Mouse (Mus musculus): Measurements from ENCODE around the gene Fosl1. TPM values are rescaled to one million over a fixed set of nuclear protein-coding genes. Genes with fewer than 3 reads are reported as not detected.
A peak's percentile ranks its signal among the peaks of the same experiment; 100 is the strongest.

Fosl1 gene
- polyA plus RNA-seq, 1 experiment from 2014 or later = not detected

DNA sequence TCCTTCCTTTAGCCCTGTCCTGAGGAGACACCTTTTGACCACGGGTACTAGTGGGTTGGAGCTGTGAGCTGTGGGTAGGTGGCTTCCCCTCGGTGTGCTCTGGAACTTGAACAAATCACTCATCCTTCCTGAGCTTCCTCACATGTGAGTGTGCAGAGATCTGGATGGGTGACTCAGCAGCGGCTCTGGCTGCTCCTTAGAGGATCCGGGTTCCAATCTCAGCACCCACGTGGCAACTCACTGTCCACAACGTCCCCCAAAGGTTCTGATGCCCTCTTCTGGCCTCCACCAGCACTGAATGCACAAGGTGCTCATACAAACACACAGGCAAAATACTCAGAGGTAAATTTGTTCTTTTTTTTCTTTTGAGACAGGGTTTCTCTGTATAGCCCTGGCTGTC, 4.4 kb downstream of the Fosl1 start:
- no peaks in the 10 kb centered on the region for H3K36me3 ChIP-seq (ENCODE audit: insufficient read depth, low read length)
- no peak for DNase-seq (ENCODE audit: low spot score)
- TF ChIP-seq EP300 (IDR thresholded peaks at IDR 0.05) (no peak), CTCF (IDR thresholded peaks at IDR 0.05) (no peak)
- H3K9ac ChIP-seq (replicated peaks; ENCODE audit: low read depth) = no peak overlapping the region
- no peaks in the 10 kb centered on the region for H3K9me3 ChIP-seq (ENCODE audit: low read length)
- WGBS = 70% methylated on average over 6 of the region's 6 CpGs
- no peak for ATAC-seq
- no peak overlapping the region for H3K27ac ChIP-seq (ENCODE audit: low read length)
- H3K4me1 ChIP-seq (ENCODE audit: insufficient read depth, low read depth, low read length) = peaks cover 17% of the 10 kb centered on the region
- H3K4me3 ChIP-seq (ENCODE audit: low read depth, low read length) = no peak overlapping the region
- H3K27me3 ChIP-seq (replicated peaks; ENCODE audit: insufficient read depth, low read length) = peaks cover 10% of the 10 kb centered on the region
- no peak overlapping the region for H3K4me2 ChIP-seq (replicated peaks; ENCODE audit: low read depth, low read length)

DNA sequence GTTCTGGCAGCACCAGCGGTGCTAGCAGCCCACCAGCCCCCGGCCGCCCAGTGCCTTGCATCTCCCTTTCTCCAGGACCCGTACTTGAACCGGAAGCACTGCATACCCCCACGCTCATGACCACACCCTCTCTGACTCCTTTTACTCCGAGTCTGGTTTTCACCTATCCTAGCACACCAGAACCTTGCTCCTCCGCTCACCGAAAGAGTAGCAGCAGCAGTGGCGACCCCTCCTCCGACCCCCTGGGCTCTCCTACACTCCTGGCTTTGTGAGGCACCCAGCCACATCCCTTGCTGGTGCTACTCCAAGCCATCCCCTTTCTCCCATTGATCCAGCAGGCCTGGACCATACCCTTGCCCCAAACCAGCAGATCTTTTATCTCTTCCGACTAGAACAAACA, 7.7 kb downstream of the Fosl1 start:
- 52% methylated on average over 12 of the region's 12 CpGs for WGBS
- 0 out of 2 replicates have a peak overlapping the region, but pooled peaks have one; percentile 3 for H3K9ac ChIP-seq (replicated peaks; ENCODE audit: low read depth)
- TF ChIP-seq CTCF (IDR thresholded peaks at IDR 0.05) = no peak
- no peak for TF ChIP-seq EP300 (IDR thresholded peaks at IDR 0.05)

DNA sequence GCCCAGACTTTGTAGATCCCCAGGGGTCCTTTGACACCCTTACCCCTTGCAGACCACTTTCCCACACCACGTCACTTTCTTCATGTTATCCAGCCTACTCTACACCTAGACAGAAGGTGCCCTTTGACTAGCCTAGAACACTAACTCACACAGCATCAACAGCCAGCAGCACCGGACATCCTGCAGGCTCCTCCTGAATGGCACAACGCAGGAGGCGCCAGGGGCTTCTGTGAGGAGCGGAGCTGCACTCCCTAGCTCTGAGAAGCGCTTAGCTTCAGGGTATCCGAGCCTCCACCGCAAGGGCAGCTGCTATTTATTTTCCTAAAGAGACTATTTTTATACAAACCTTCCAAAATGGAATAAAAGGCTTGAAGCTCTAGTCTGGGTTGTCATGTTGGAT, 8.2 kb downstream of the Fosl1 start:
- no peak for ATAC-seq
- H3K27me3 ChIP-seq (replicated peaks; ENCODE audit: insufficient read depth, low read length) = no peaks in the 10 kb centered on the region

More for the DNA sequence above, 7.7 kb downstream of the Fosl1 start:
- no peak for ATAC-seq
- no peaks in the 10 kb centered on the region for H3K27me3 ChIP-seq (replicated peaks; ENCODE audit: insufficient read depth, low read length)
- peaks cover 12% of the 10 kb centered on the region for H3K4me1 ChIP-seq (ENCODE audit: insufficient read depth, low read depth, low read length)
- peak overlapping the region; percentile 98 for H3K4me2 ChIP-seq (replicated peaks; ENCODE audit: low read depth, low read length)
- H3K36me3 ChIP-seq (ENCODE audit: insufficient read depth, low read length) = no peaks in the 10 kb centered on the region
- H3K4me3 ChIP-seq (ENCODE audit: low read depth, low read length) = peak overlapping the region; percentile 79
- H3K9me3 ChIP-seq (ENCODE audit: low read length) = no peaks in the 10 kb centered on the region
- no peak overlapping the region for H3K27ac ChIP-seq (ENCODE audit: low read length)
- DNase-seq (ENCODE audit: low spot score) = no peak

DNA sequence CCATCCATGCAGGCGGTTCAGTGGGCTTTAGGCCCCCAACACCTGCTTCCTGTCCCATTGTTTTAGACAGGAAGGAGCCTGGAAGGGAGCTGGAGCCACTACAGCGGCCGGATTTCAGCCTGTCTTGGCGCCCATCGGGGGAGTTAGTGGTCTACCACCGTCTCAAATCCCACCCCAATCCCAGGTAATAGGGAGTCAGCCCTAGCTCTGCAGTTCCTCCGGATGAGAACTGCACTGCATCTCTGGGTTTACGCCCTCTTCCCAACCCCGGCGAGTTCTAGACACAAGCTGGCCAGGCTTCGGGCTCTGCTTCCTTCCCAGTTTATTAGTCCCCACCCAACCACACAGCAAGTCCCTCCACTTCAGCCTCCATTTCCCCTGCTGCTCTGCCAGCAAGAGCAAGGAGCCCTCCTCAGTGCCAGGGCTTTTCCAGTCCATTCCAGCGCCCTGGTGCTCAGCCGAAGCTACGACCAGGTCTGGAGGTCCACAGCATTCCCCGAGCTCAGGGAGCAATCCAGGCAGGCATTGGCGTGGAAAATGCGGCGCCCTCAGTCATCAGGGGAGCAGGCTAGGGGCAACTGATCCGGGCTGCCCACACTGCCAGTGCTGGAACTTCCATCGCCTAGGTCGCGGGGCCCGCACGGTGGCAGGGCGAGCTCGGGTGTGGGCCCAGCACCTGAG, 9.0 kb downstream of the Fosl1 start:
- peak; percentile 55 for TF ChIP-seq EP300 (IDR thresholded peaks at IDR 0.05)
- TF ChIP-seq CTCF (IDR thresholded peaks at IDR 0.05) = no peak
- WGBS = 1% methylated on average over 26 of the region's 26 CpGs
- Histone ChIP-seq H3K4me1 (ENCODE audit: insufficient read depth, low read depth, low read length) (peaks cover 13% of the 10 kb centered on the region), H3K9ac (replicated peaks; ENCODE audit: low read depth) (peak overlapping the region; percentile 74), H3K27me3 (replicated peaks; ENCODE audit: insufficient read depth, low read length) (no peaks in the 10 kb centered on the region), H3K9me3 (ENCODE audit: low read length) (no peaks in the 10 kb centered on the region), H3K4me2 (replicated peaks; ENCODE audit: low read depth, low read length) (peak overlapping the region; percentile 98), H3K4me3 (ENCODE audit: low read depth, low read length) (peak overlapping the region; percentile 79), H3K36me3 (ENCODE audit: insufficient read depth, low read length) (no peaks in the 10 kb centered on the region), H3K27ac (ENCODE audit: low read length) (peak overlapping the region; percentile 92)
- DNase-seq (ENCODE audit: low spot score) (peak; percentile 44), ATAC-seq (peak; percentile 31)

More for the DNA sequence above, 8.2 kb downstream of the Fosl1 start:
- H3K4me3 ChIP-seq (ENCODE audit: low read depth, low read length) = peak overlapping the region; percentile 79
- peaks cover 13% of the 10 kb centered on the region for H3K4me1 ChIP-seq (ENCODE audit: insufficient read depth, low read depth, low read length)
- 48% methylated on average over 8 of the region's 8 CpGs for WGBS
- H3K4me2 ChIP-seq (replicated peaks; ENCODE audit: low read depth, low read length) = peak overlapping the region; percentile 98
- H3K9ac ChIP-seq (replicated peaks; ENCODE audit: low read depth) = 0 out of 2 replicates have a peak overlapping the region, but pooled peaks have one; percentile 74
- no peak for TF ChIP-seq EP300 (IDR thresholded peaks at IDR 0.05)
- no peak for TF ChIP-seq CTCF (IDR thresholded peaks at IDR 0.05)
- H3K9me3 ChIP-seq (ENCODE audit: low read length) = no peaks in the 10 kb centered on the region
- H3K36me3 ChIP-seq (ENCODE audit: insufficient read depth, low read length) = no peaks in the 10 kb centered on the region
- H3K27ac ChIP-seq (ENCODE audit: low read length) = peak overlapping the region; percentile 92
- DNase-seq (ENCODE audit: low spot score) = no peak

DNA sequence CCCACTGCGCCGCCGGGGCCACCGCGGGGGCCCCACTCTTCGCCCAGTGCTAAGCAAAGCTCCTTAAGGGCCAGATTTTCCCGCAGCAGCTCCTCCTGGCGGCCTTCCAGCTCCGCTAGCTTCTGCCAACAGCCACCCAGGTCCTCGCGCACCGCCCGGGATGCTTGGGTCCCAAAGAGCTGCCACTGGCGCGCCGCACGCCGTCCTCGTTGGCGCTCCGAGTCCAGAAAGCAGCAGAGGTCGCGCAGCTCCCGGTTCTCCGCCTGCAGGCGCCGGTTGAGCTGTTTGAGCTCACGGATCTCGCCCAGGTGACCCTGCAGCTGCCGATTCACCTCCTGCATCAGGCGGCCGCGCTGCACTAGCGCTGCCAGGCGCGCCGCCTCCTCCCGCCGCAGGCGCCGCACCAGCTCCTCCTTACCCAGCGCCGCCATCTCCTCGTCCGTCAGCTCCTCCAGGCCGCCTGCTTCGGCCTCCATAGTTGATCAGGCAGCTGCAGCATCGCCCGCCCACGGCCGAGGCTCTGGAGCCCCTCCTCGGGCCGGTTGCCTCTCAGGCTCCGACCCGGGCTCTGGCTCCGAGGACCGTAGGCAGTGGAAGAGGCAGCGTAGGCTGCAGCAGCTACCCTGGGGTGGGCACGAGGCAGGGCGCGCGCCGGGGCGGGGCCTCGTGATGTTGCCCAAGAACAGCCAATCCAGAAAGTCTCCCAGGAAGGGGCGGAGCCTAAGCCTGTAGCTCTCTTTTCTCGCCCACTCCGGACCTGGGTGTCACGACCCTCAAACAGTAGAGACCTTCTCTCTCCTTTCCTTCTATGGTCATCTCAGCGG, 9.8 kb downstream of the Fosl1 start:
- peak overlapping the region; percentile 79 for H3K4me3 ChIP-seq (ENCODE audit: low read depth, low read length)
- H3K36me3 ChIP-seq (ENCODE audit: insufficient read depth, low read length) = no peaks in the 10 kb centered on the region
- H3K4me1 ChIP-seq (ENCODE audit: insufficient read depth, low read depth, low read length) = peaks cover 13% of the 10 kb centered on the region
- ATAC-seq (peak; percentile 92), DNase-seq (ENCODE audit: low spot score) (peak; percentile 97)
- peak overlapping the region; percentile 98 for H3K4me2 ChIP-seq (replicated peaks; ENCODE audit: low read depth, low read length)
- peak overlapping the region; percentile 74 for H3K9ac ChIP-seq (replicated peaks; ENCODE audit: low read depth)
- TF ChIP-seq CTCF (IDR thresholded peaks at IDR 0.05) (peak; percentile 35), EP300 (IDR thresholded peaks at IDR 0.05) (no peak)
- H3K27ac ChIP-seq (ENCODE audit: low read length) = peak overlapping the region; percentile 92
- H3K27me3 ChIP-seq (replicated peaks; ENCODE audit: insufficient read depth, low read length) = no peaks in the 10 kb centered on the region
- no peaks in the 10 kb centered on the region for H3K9me3 ChIP-seq (ENCODE audit: low read length)
- WGBS = under 1% methylated on average over 63 of the region's 70 CpGs

DNA sequence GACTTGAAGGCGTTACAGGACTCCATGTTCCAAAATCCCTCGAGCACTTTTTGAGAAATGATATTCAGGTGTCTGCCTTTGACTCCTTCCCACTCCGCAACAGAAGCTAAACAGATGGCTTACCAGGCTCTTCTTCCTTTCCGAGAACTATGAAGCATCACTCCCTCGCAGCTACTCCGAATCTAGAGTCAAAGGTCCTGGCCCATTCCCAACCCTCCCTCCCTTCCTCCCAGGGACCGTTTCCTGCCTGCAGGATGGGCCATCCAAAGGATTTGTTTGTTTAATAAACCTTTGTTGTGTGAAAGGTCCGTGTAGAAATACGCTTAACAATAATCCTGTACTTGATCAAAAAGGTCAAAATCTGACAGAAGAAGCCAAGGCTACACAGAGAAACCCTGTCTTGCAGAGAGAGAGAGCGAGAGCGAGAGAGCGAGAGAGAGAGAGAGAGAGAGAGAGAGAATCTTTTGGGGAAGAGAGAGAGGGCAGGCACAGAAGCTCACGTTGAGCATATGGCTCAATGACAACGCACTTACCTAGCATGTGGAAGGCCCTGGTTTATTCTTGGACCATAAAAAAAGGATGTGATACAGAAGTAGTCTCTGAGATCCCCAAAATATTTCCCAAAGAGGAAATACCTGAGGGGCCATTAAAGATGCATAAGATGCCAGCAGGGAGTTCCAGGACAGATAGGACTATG, 10.5 kb downstream of the Fosl1 start, which contains the start of gene Ccdc85b:
Ccdc85b (minus strand) TSS at position 149 of the 697 bp plus-strand sequence.
- peak; percentile 30 for ATAC-seq
- H3K27ac ChIP-seq (ENCODE audit: low read length) = peak within 1 kb of the TSS; percentile 92
- TF ChIP-seq CTCF (IDR thresholded peaks at IDR 0.05) = no peak
- TF ChIP-seq EP300 (IDR thresholded peaks at IDR 0.05) = peak; percentile 59; the same call in 1 of the 2 replicates

More for the DNA sequence above, 10.5 kb downstream of the Fosl1 start, which contains the start of gene Ccdc85b:
- H3K36me3 ChIP-seq (ENCODE audit: insufficient read depth, low read length) = no peaks in the 10 kb centered on the region; the same call in 1 of the 2 replicates
- DNase-seq (ENCODE audit: low spot score) = no peak
- H3K4me2 ChIP-seq (replicated peaks; ENCODE audit: low read depth, low read length) = peak within 1 kb of the TSS; percentile 98
- WGBS = 9% methylated on average over 14 of the region's 14 CpGs
- peak within 1 kb of the TSS; percentile 74 for H3K9ac ChIP-seq (replicated peaks; ENCODE audit: low read depth)
- peaks cover 13% of the 10 kb centered on the region for H3K4me1 ChIP-seq (ENCODE audit: insufficient read depth, low read depth, low read length)
- no peaks in the 10 kb centered on the region for H3K27me3 ChIP-seq (replicated peaks; ENCODE audit: insufficient read depth, low read length)
- H3K4me3 ChIP-seq (ENCODE audit: low read depth, low read length) = peak within 1 kb of the TSS; percentile 79
- no peaks in the 10 kb centered on the region for H3K9me3 ChIP-seq (ENCODE audit: low read length)

Data from lung, postnatal 0 days (tissue).